Mouse (Mus musculus) liver, embryonic 15.5 days (tissue): ENCODE data around the gene Golga4. TPM values are rescaled to one million over a fixed set of nuclear protein-coding genes. Genes with fewer than 3 reads are reported as not detected.

Experiments
- ATAC-seq: fragments of 200-750 bp; cut with Nextera tagmentation; 2 replicates; pipeline ENCODE4 v1.8.0; 2017; ENCODE audit warnings: moderate number of reproducible peaks, mild to moderate bottlenecking, moderate library complexity; ENCODE audit not compliant: insufficient read depth
- H3K27ac ChIP-seq: fragments of 300-500 bp; sonication (generic); replicated peaks from 2 replicates; pipeline ENCODE4 v1.5.1; 2015; ENCODE audit warnings: mild to moderate bottlenecking, inconsistent platforms
- H3K27me3 ChIP-seq: fragments of 300-500 bp; sonication (generic); 2 replicates; pipeline ENCODE4 v1.6.1; 2015; ENCODE audit warnings: mild to moderate bottlenecking, inconsistent platforms
- H3K36me3 ChIP-seq: fragments of 300-500 bp; sonication (generic); replicated peaks from 2 replicates; pipeline ENCODE4 v1.6.1; 2015; ENCODE audit warnings: moderate library complexity, mild to moderate bottlenecking, inconsistent platforms
- H3K4me1 ChIP-seq: fragments of 300-500 bp; sonication (generic); replicated peaks from 2 replicates; pipeline ENCODE4 v1.6.1; 2015; ENCODE audit warnings: inconsistent platforms
- H3K4me2 ChIP-seq: fragments of 300-500 bp; sonication (generic); 2 replicates; pipeline ENCODE4 v1.6.1; 2015; ENCODE audit warnings: moderate library complexity, mild to moderate bottlenecking, inconsistent platforms
- H3K4me3 ChIP-seq: fragments of 300-500 bp; sonication (generic); replicated peaks from 2 replicates; pipeline ENCODE4 v1.5.1; 2015; ENCODE audit warnings: mild to moderate bottlenecking, inconsistent platforms
- H3K9ac ChIP-seq: fragments of 300-500 bp; sonication (generic); 2 replicates; pipeline ENCODE4 v1.6.1; 2015; ENCODE audit warnings: moderate library complexity, mild to moderate bottlenecking, inconsistent platforms
- H3K9me3 ChIP-seq: fragments of 300-500 bp; sonication (generic); replicated peaks from 2 replicates; pipeline ENCODE4 v1.6.1; 2016; ENCODE audit warnings: inconsistent platforms
- WGBS: fragments of 180-500 bp; shearing (Covaris S2); methylation state at CpG from one replicate; pipeline ENCODE4 v1.1.7; 2015; ENCODE audit warnings: mixed read lengths; ENCODE audit not compliant: insufficient replicate concordance; 5-methylcytosine and 5-hydroxymethylcytosine counted together
- polyA plus RNA-seq: library from polyadenylated mRNA; unstranded; fragments of >200 nt; fragmentation: Nextera tagmentation; extraction: Ambion mirVana; gene quantifications from 2 replicates; pipeline ENCODE4 v1.2.1, GENCODE M21; 2015

Golga4 gene
- polyA plus RNA-seq, 1 experiment from 2014 or later: 13.5 TPM

- WGBS: 79% methylated on average over 7 of the region's 7 CpGs
- no peak for ATAC-seq
- no peaks in the 10 kb centered on the region for H3K4me1 ChIP-seq
- peaks cover 84% of the 10 kb centered on the region for H3K36me3 ChIP-seq
- H3K4me2 ChIP-seq: no peak overlapping the region
- H3K27me3 ChIP-seq: no peaks in the 10 kb centered on the region
- H3K27ac ChIP-seq: no peak overlapping the region
- no peak overlapping the region for H3K4me3 ChIP-seq
- H3K9me3 ChIP-seq: no peaks in the 10 kb centered on the region
- no peak overlapping the region for H3K9ac ChIP-seq
Measured at GRCm38 (mm10) chr9:118563866-118564265, 57.8 kb downstream of the Golga4 start.

- no peak overlapping the region for H3K4me3 ChIP-seq
- H3K27me3 ChIP-seq: no peaks in the 10 kb centered on the region
- H3K4me2 ChIP-seq: no peak overlapping the region
- no peaks in the 10 kb centered on the region for H3K4me1 ChIP-seq
- no peak overlapping the region for H3K27ac ChIP-seq
- no peaks in the 10 kb centered on the region for H3K9me3 ChIP-seq
- H3K9ac ChIP-seq: no peak overlapping the region
- H3K36me3 ChIP-seq: peaks cover 84% of the 10 kb centered on the region
- no peak for ATAC-seq
- WGBS: 86% methylated on average over 16 of the region's 16 CpGs
Measured at GRCm38 (mm10) chr9:118564696-118565095, 58.6 kb downstream of the Golga4 start.

GRCm38 (mm10) chr9:118569328-118569727 is 63.3 kb downstream of the Golga4 start:
- no peak for ATAC-seq
- Histone ChIP-seq H3K27ac (no peak overlapping the region), H3K4me2 (no peak overlapping the region), H3K9ac (no peak overlapping the region), H3K4me1 (no peaks in the 10 kb centered on the region), H3K27me3 (no peaks in the 10 kb centered on the region), H3K9me3 (no peaks in the 10 kb centered on the region), H3K4me3 (no peak overlapping the region), H3K36me3 (peaks cover 82% of the 10 kb centered on the region)
- 82% methylated on average over 6 of the region's 6 CpGs for WGBS

- H3K4me2 ChIP-seq: no peak overlapping the region
- no peak overlapping the region for H3K27ac ChIP-seq
- no peaks in the 10 kb centered on the region for H3K9me3 ChIP-seq
- no peaks in the 10 kb centered on the region for H3K4me1 ChIP-seq
- no peak for ATAC-seq
- H3K27me3 ChIP-seq: no peaks in the 10 kb centered on the region
- H3K9ac ChIP-seq: no peak overlapping the region
- peaks cover 79% of the 10 kb centered on the region for H3K36me3 ChIP-seq
- H3K4me3 ChIP-seq: no peak overlapping the region
- WGBS: 70% methylated on average over 4 of the region's 4 CpGs
Measured at GRCm38 (mm10) chr9:118570865-118571264, 64.8 kb downstream of the Golga4 start.

- Histone ChIP-seq H3K36me3 (peaks cover 74% of the 10 kb centered on the region), H3K27ac (no peak overlapping the region), H3K9me3 (no peaks in the 10 kb centered on the region), H3K4me3 (no peak overlapping the region), H3K9ac (no peak overlapping the region), H3K4me2 (no peak overlapping the region), H3K4me1 (no peaks in the 10 kb centered on the region), H3K27me3 (no peaks in the 10 kb centered on the region)
- ATAC-seq: no peak
- 68% methylated on average over 4 of the region's 4 CpGs for WGBS
Measured at GRCm38 (mm10) chr9:118571701-118572100, 65.6 kb downstream of the Golga4 start.

- Histone ChIP-seq H3K4me1 (no peaks in the 10 kb centered on the region), H3K4me2 (no peak overlapping the region), H3K27me3 (no peaks in the 10 kb centered on the region), H3K4me3 (no peak overlapping the region), H3K9me3 (no peaks in the 10 kb centered on the region), H3K27ac (no peak overlapping the region), H3K36me3 (peaks cover 74% of the 10 kb centered on the region), H3K9ac (no peak overlapping the region)
- no peak for ATAC-seq
- 73% methylated on average over 5 of the region's 5 CpGs for WGBS
Measured at GRCm38 (mm10) chr9:118574911-118575310, 68.8 kb downstream of the Golga4 start.

- Histone ChIP-seq H3K4me3 (no peak overlapping the region), H3K36me3 (peaks cover 46% of the 10 kb centered on the region), H3K27ac (no peak overlapping the region), H3K4me1 (0 out of 2 replicates have a peak, but pooled peaks cover 2% of the 10 kb centered on the region), H3K9ac (no peak overlapping the region), H3K9me3 (no peaks in the 10 kb centered on the region), H3K4me2 (no peak overlapping the region), H3K27me3 (no peaks in the 10 kb centered on the region)
- ATAC-seq: no peak
- 75% methylated on average over 6 of the region's 6 CpGs for WGBS
Measured at GRCm38 (mm10) chr9:118580371-118580770, 74.3 kb downstream of the Golga4 start.

GRCm38 (mm10) chr9:118582757-118583156 is 76.7 kb downstream of the Golga4 start:
- 23% methylated on average over 6 of the region's 6 CpGs for WGBS
- H3K4me3 ChIP-seq: no peak overlapping the region
- no peak overlapping the region for H3K4me2 ChIP-seq
- no peak for ATAC-seq
- no peaks in the 10 kb centered on the region for H3K9me3 ChIP-seq
- 0 out of 2 replicates have a peak, but pooled peaks cover 2% of the 10 kb centered on the region for H3K4me1 ChIP-seq
- no peaks in the 10 kb centered on the region for H3K27me3 ChIP-seq
- no peak overlapping the region for H3K27ac ChIP-seq
- peaks cover 33% of the 10 kb centered on the region for H3K36me3 ChIP-seq
- H3K9ac ChIP-seq: no peak overlapping the region

GRCm38 (mm10) chr9:118584838-118585237 is 78.8 kb downstream of the Golga4 start:
- WGBS: 11% methylated on average over 1 of the region's 1 CpGs
- peaks cover 16% of the 10 kb centered on the region for H3K36me3 ChIP-seq
- no peak overlapping the region for H3K9ac ChIP-seq
- H3K27me3 ChIP-seq: no peaks in the 10 kb centered on the region
- H3K4me1 ChIP-seq: 0 out of 2 replicates have a peak, but pooled peaks cover 2% of the 10 kb centered on the region
- ATAC-seq: no peak
- H3K27ac ChIP-seq: no peak overlapping the region
- H3K9me3 ChIP-seq: no peaks in the 10 kb centered on the region
- H3K4me2 ChIP-seq: no peak overlapping the region
- no peak overlapping the region for H3K4me3 ChIP-seq

- H3K9me3 ChIP-seq: no peaks in the 10 kb centered on the region
- 33% methylated on average over 6 of the region's 6 CpGs for WGBS
- H3K9ac ChIP-seq: no peak overlapping the region
- no peak overlapping the region for H3K4me2 ChIP-seq
- no peak overlapping the region for H3K27ac ChIP-seq
- no peak for ATAC-seq
- H3K36me3 ChIP-seq: 0 out of 2 replicates have a peak, but pooled peaks cover 12% of the 10 kb centered on the region
- 0 out of 2 replicates have a peak, but pooled peaks cover 2% of the 10 kb centered on the region for H3K4me1 ChIP-seq
- H3K27me3 ChIP-seq: no peaks in the 10 kb centered on the region
- no peak overlapping the region for H3K4me3 ChIP-seq
Measured at GRCm38 (mm10) chr9:118585998-118586397, 79.9 kb downstream of the Golga4 start.

GRCm38 (mm10) chr9:118587115-118587514 is 81.0 kb downstream of the Golga4 start:
- Histone ChIP-seq H3K27me3 (no peaks in the 10 kb centered on the region), H3K36me3 (0 out of 2 replicates have a peak, but pooled peaks cover 7% of the 10 kb centered on the region), H3K9me3 (no peaks in the 10 kb centered on the region), H3K9ac (no peak overlapping the region), H3K4me2 (no peak overlapping the region), H3K4me1 (0 out of 2 replicates have a peak, but pooled peaks cover 2% of the 10 kb centered on the region), H3K27ac (no peak overlapping the region), H3K4me3 (no peak overlapping the region)
- 46% methylated on average over 4 of the region's 4 CpGs for WGBS
- ATAC-seq: no peak

GRCm38 (mm10) chr9:118589249-118589648 is 83.2 kb downstream of the Golga4 start:
- H3K4me1 ChIP-seq: 0 out of 2 replicates have a peak, but pooled peaks cover 7% of the 10 kb centered on the region
- H3K9ac ChIP-seq: no peak overlapping the region
- H3K4me3 ChIP-seq: no peak overlapping the region
- no peak for ATAC-seq
- H3K36me3 ChIP-seq: no peaks in the 10 kb centered on the region
- WGBS: 15% methylated on average over 3 of the region's 3 CpGs
- no peaks in the 10 kb centered on the region for H3K27me3 ChIP-seq
- no peak overlapping the region for H3K27ac ChIP-seq
- H3K9me3 ChIP-seq: no peaks in the 10 kb centered on the region
- no peak overlapping the region for H3K4me2 ChIP-seq
